Mouse (Mus musculus): ENCODE measurements around the gene Rassf3.

GRCm38 (mm10) chr10:121367271-121367670 lies 108.9 kb downstream of the Rassf3 start:
- TF ChIP-seq CTCF (IDR thresholded peaks at IDR 0.05; ENCODE audit: control insufficient read depth, insufficient read depth, insufficient replicate concordance, low read depth, low read length) (no peak), POLR2A (IDR thresholded peaks at IDR 0.05; ENCODE audit: control insufficient read depth, low read depth, low read length) (no peak)
